Mouse (Mus musculus) lung, embryonic 14.5 days (tissue): ENCODE measurements at regions not wholly inside any gene's neighbourhood (a gene's known extent, or its start where the extent isn't known, plus 50 kb on each side); places are given as distances from the start of the nearest gene placed in this dataset.
A peak's percentile ranks its signal among the peaks of the same experiment; 100 is the strongest.

Experiments
- ATAC-seq: fragments of 200-750 bp; cut with Nextera tagmentation; 2 replicates; pipeline ENCODE4 v1.8.0; 2017; ENCODE audit warnings: mild to moderate bottlenecking, moderate TSS enrichment, moderate library complexity; ENCODE audit not compliant: insufficient read depth
- DNase-seq: peaks from one replicate; pipeline ENCODE4 v3.0.0-alpha.2; 2015
- H3K27ac ChIP-seq: fragments of 300-500 bp; sonication (generic); 2 replicates; pipeline ENCODE4 v1.5.1; 2014; ENCODE audit warnings: low read depth, mild to moderate bottlenecking, moderate library complexity
- H3K27me3 ChIP-seq: fragments of 300-500 bp; sonication (generic); 2 replicates; pipeline ENCODE4 v1.6.1; 2014; ENCODE audit warnings: low read length, control low read depth; ENCODE audit not compliant: insufficient read depth
- H3K36me3 ChIP-seq: fragments of 300-500 bp; sonication (generic); 2 replicates; pipeline ENCODE4 v1.6.1; 2014; ENCODE audit warnings: control low read depth; ENCODE audit not compliant: insufficient read depth
- H3K4me1 ChIP-seq: fragments of 300-500 bp; sonication (generic); 2 replicates; pipeline ENCODE4 v1.6.1; 2014; ENCODE audit warnings: antibody characterized with exemption, control low read depth; ENCODE audit not compliant: insufficient read depth
- H3K4me2 ChIP-seq: fragments of 300-500 bp; sonication (generic); 2 replicates; pipeline ENCODE4 v1.6.1; 2014; ENCODE audit warnings: mild to moderate bottlenecking
- H3K4me3 ChIP-seq: fragments of 300-500 bp; sonication (generic); 2 replicates; pipeline ENCODE4 v1.5.1; 2014; ENCODE audit warnings: low read depth, low read length
- H3K9ac ChIP-seq: fragments of 300-500 bp; sonication (generic); 2 replicates; pipeline ENCODE4 v1.6.1; 2014
- H3K9me3 ChIP-seq: fragments of 300-500 bp; sonication (generic); 2 replicates; pipeline ENCODE4 v1.6.1; 2016; ENCODE audit warnings: low read depth, low read length, control low read depth
- CTCF ChIP-seq: IDR thresholded peaks from 2 replicates; pipeline ENCODE4 v1.5.1; 2016; ENCODE audit warnings: antibody characterized with exemption, low read depth
- whole genome bisulfite sequencing: fragments of 180-500 bp; shearing (Covaris S2); extraction: QIAGEN DNeasy Blood & Tissue Kit; methylation state at CpG from one replicate; pipeline ENCODE4 v1.1.7; 2014; 5-methylcytosine and 5-hydroxymethylcytosine counted together

GRCm38 (mm10) chr16:13204948-13205470 is 51.3 kb upstream of the Mrtfb start:
- Histone ChIP-seq H3K9ac (no peak overlapping the region), H3K4me3 (no peak overlapping the region), H3K27me3 (no peaks in the 10 kb centered on the region), H3K27ac (no peak overlapping the region), H3K4me2 (no peak overlapping the region), H3K4me1 (no peaks in the 10 kb centered on the region), H3K36me3 (no peaks in the 10 kb centered on the region), H3K9me3 (no peaks in the 10 kb centered on the region)
- ATAC-seq (no peak), DNase-seq (no peak)
- TF ChIP-seq CTCF = no peak
- WGBS = 81% methylated on average over 6 of the region's 6 CpGs

- WGBS = 20% methylated on average over 5 of the region's 5 CpGs
- Histone ChIP-seq H3K27me3 (no peaks in the 10 kb centered on the region), H3K9ac (no peak overlapping the region), H3K4me1 (no peaks in the 10 kb centered on the region), H3K27ac (no peak overlapping the region), H3K4me2 (no peak overlapping the region), H3K36me3 (no peaks in the 10 kb centered on the region), H3K4me3 (no peak overlapping the region), H3K9me3 (no peaks in the 10 kb centered on the region)
- TF ChIP-seq CTCF = no peak
- peak; percentile 56 for DNase-seq
- peak; percentile 58; the same call in 1 of the 2 replicates for ATAC-seq
Observed at GRCm38 (mm10) chr16:13205855-13206254, 50.4 kb upstream of the Mrtfb start.
